Mouse (Mus musculus) embryonic facial prominence, embryonic 12.5 days (tissue): ENCODE data around the gene Gbe1. TPM values are rescaled to one million over a fixed set of nuclear protein-coding genes. Genes with fewer than 3 reads are reported as not detected.

ENCODE experiments used
- ATAC-seq: fragments of 200-750 bp; cut with Nextera tagmentation; 2 replicates; pipeline ENCODE4 v1.8.0; 2017; ENCODE audit not compliant: insufficient number of reproducible peaks, insufficient read depth, low FRiP score, low TSS enrichment
- H3K27ac ChIP-seq: fragments of 300-500 bp; sonication (generic); 2 replicates; pipeline ENCODE4 v1.5.1; 2016; ENCODE audit warnings: mild to moderate bottlenecking
- H3K27me3 ChIP-seq: fragments of 300-500 bp; sonication (generic); 2 replicates; pipeline ENCODE4 v1.6.1; 2016; ENCODE audit warnings: mild to moderate bottlenecking, moderate library complexity
- H3K36me3 ChIP-seq: fragments of 300-500 bp; sonication (generic); 2 replicates; pipeline ENCODE4 v1.6.1; 2016; ENCODE audit warnings: mild to moderate bottlenecking
- H3K4me1 ChIP-seq: fragments of 300-500 bp; sonication (generic); 2 replicates; pipeline ENCODE4 v1.6.1; 2016
- H3K4me2 ChIP-seq: fragments of 300-500 bp; sonication (generic); replicated peaks from 2 replicates; pipeline ENCODE4 v1.6.1; 2016; ENCODE audit warnings: mild to moderate bottlenecking, moderate library complexity
- H3K4me3 ChIP-seq: fragments of 300-500 bp; sonication (generic); 2 replicates; pipeline ENCODE4 v1.5.1; 2016; ENCODE audit warnings: mild to moderate bottlenecking
- H3K9ac ChIP-seq: fragments of 300-500 bp; sonication (generic); 2 replicates; pipeline ENCODE4 v1.6.1; 2016; ENCODE audit warnings: mild to moderate bottlenecking, moderate library complexity
- H3K9me3 ChIP-seq: fragments of 300-500 bp; sonication (generic); 2 replicates; pipeline ENCODE4 v1.6.1; 2016; ENCODE audit warnings: mild to moderate bottlenecking, moderate library complexity
- WGBS: fragments of 180-500 bp; shearing (Covaris S2); methylation state at CpG from one replicate; pipeline ENCODE4 v1.1.7; 2016; 5-methylcytosine and 5-hydroxymethylcytosine counted together
- polyA plus RNA-seq: library from polyadenylated mRNA; unstranded; fragments of >200 nt; fragmentation: Nextera tagmentation; extraction: Ambion mirVana; gene quantifications from 2 replicates; pipeline ENCODE4 v1.2.1, GENCODE M21; 2016

Gene Gbe1
- polyA plus RNA-seq, 1 experiment from 2014 or later, result 17.6 TPM

GRCm38 (mm10) chr16:70329471-70329870, 15.7 kb downstream of the Gbe1 start:
- Histone ChIP-seq H3K4me1 (no peaks in the 10 kb centered on the region), H3K4me3 (no peak overlapping the region), H3K9ac (no peak overlapping the region), H3K36me3 (no peaks in the 10 kb centered on the region), H3K27ac (no peak overlapping the region), H3K9me3 (no peaks in the 10 kb centered on the region), H3K27me3 (no peaks in the 10 kb centered on the region), H3K4me2 (no peak overlapping the region)
- 86% methylated on average over 6 of the region's 6 CpGs for WGBS
- ATAC-seq, result no peak

DNA sequence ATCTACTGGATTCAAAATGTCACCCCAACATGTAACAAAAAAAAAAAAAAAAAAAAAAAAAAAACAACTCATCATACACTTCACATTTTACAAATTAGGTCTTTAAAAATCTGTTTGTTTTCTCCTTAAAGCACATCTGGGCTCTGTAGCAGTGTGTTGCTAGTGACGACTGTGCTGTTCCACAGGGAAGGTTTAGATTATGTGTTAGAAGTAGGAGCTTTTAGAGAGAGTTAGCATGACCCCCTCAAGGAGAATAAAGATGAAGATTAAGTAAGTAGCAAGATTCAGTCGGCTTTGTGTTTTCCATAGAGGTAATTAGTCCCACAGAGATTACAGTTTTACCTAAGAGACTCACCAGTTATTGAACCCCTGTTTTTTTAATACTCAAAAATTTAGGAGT, 16.3 kb downstream of the Gbe1 start:
- H3K4me2 ChIP-seq, result no peak overlapping the region
- H3K27me3 ChIP-seq, result no peaks in the 10 kb centered on the region
- no peak for ATAC-seq
- 62% methylated on average over 2 of the region's 2 CpGs for WGBS
- no peak overlapping the region for H3K4me3 ChIP-seq
- no peak overlapping the region for H3K27ac ChIP-seq
- no peaks in the 10 kb centered on the region for H3K36me3 ChIP-seq
- H3K4me1 ChIP-seq, result no peaks in the 10 kb centered on the region
- H3K9me3 ChIP-seq, result no peaks in the 10 kb centered on the region
- no peak overlapping the region for H3K9ac ChIP-seq

- Histone ChIP-seq H3K4me3 (no peak overlapping the region), H3K27me3 (no peaks in the 10 kb centered on the region), H3K9me3 (no peaks in the 10 kb centered on the region), H3K9ac (no peak overlapping the region), H3K36me3 (no peaks in the 10 kb centered on the region), H3K4me2 (no peak overlapping the region), H3K4me1 (no peaks in the 10 kb centered on the region), H3K27ac (no peak overlapping the region)
- 88% methylated on average over 10 of the region's 10 CpGs for WGBS
- no peak for ATAC-seq
These were observed 17.0 kb downstream of the Gbe1 start for GRCm38 (mm10) chr16:70330626-70331275.

DNA sequence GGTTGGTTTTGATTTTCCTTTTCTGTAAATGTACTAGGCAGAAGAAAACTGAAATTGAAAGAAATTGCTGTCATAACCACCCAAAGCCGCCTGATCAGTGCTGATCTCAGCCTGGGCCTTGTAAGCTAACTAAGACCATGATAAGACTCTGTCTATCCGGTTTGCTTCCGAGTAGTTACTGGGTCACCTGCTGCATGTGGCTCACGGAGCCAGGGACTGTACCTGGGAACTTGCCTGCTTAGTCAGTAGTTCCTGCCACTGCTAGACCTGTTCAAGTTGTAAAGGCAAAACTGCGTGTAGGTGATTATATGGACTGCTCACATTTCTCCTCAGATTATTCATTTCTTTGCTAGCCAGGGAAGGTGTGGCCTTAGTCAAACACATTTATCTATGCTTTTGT, 21.1 kb downstream of the Gbe1 start:
- no peak overlapping the region for H3K9ac ChIP-seq
- no peaks in the 10 kb centered on the region for H3K27me3 ChIP-seq
- H3K4me3 ChIP-seq, result no peak overlapping the region
- H3K36me3 ChIP-seq, result no peaks in the 10 kb centered on the region
- H3K9me3 ChIP-seq, result no peaks in the 10 kb centered on the region
- no peak overlapping the region for H3K27ac ChIP-seq
- H3K4me2 ChIP-seq, result no peak overlapping the region
- no peak for ATAC-seq
- no peaks in the 10 kb centered on the region for H3K4me1 ChIP-seq
- WGBS, result 89% methylated on average over 5 of the region's 5 CpGs

- no peak overlapping the region for H3K27ac ChIP-seq
- H3K27me3 ChIP-seq, result no peaks in the 10 kb centered on the region
- no peak overlapping the region for H3K9ac ChIP-seq
- no peaks in the 10 kb centered on the region for H3K4me1 ChIP-seq
- H3K9me3 ChIP-seq, result no peaks in the 10 kb centered on the region
- no peaks in the 10 kb centered on the region for H3K36me3 ChIP-seq
- ATAC-seq, result no peak
- H3K4me3 ChIP-seq, result no peak overlapping the region
- no peak overlapping the region for H3K4me2 ChIP-seq
These were observed 21.7 kb downstream of the Gbe1 start for GRCm38 (mm10) chr16:70335472-70335871.

DNA sequence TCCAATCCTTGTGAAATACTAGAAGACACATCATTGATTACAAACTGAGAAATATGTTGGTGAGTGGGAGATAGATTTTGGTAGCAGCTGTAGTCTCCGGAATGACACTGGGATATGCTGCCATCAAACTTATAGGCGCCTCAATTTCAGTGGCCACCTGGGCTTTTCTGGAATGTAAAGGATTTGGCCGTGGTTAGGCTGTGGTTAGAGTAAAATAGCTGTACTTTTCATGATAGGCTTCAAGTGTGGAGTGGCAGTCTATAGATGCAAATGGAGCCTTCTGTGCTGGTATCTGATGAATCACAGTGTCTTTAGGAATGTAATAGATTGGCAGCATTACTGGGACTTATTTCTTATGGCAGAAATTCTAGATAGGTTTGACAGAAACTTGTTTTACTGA, 23.9 kb downstream of the Gbe1 start:
- WGBS, result 79% methylated on average over 3 of the region's 3 CpGs
- H3K4me1 ChIP-seq, result no peaks in the 10 kb centered on the region
- H3K27me3 ChIP-seq, result no peaks in the 10 kb centered on the region
- no peak overlapping the region for H3K4me2 ChIP-seq
- no peak overlapping the region for H3K27ac ChIP-seq
- no peaks in the 10 kb centered on the region for H3K9me3 ChIP-seq
- no peak for ATAC-seq
- no peak overlapping the region for H3K9ac ChIP-seq
- no peak overlapping the region for H3K4me3 ChIP-seq
- H3K36me3 ChIP-seq, result no peaks in the 10 kb centered on the region

- H3K9me3 ChIP-seq, result no peaks in the 10 kb centered on the region
- 53% methylated on average over 1 of the region's 1 CpGs for WGBS
- H3K27me3 ChIP-seq, result no peaks in the 10 kb centered on the region
- H3K36me3 ChIP-seq, result no peaks in the 10 kb centered on the region
- no peak overlapping the region for H3K27ac ChIP-seq
- no peak overlapping the region for H3K4me3 ChIP-seq
- H3K4me2 ChIP-seq, result no peak overlapping the region
- no peak for ATAC-seq
- no peak overlapping the region for H3K9ac ChIP-seq
- H3K4me1 ChIP-seq, result no peaks in the 10 kb centered on the region
These were observed 30.7 kb downstream of the Gbe1 start for GRCm38 (mm10) chr16:70344496-70344895.

GRCm38 (mm10) chr16:70345607-70346006, 31.9 kb downstream of the Gbe1 start:
- Histone ChIP-seq H3K27ac (no peak overlapping the region), H3K36me3 (no peaks in the 10 kb centered on the region), H3K4me1 (no peaks in the 10 kb centered on the region), H3K9me3 (no peaks in the 10 kb centered on the region), H3K9ac (no peak overlapping the region), H3K4me3 (no peak overlapping the region), H3K4me2 (no peak overlapping the region), H3K27me3 (no peaks in the 10 kb centered on the region)
- WGBS, result 75% methylated on average over 10 of the region's 10 CpGs
- no peak for ATAC-seq

DNA sequence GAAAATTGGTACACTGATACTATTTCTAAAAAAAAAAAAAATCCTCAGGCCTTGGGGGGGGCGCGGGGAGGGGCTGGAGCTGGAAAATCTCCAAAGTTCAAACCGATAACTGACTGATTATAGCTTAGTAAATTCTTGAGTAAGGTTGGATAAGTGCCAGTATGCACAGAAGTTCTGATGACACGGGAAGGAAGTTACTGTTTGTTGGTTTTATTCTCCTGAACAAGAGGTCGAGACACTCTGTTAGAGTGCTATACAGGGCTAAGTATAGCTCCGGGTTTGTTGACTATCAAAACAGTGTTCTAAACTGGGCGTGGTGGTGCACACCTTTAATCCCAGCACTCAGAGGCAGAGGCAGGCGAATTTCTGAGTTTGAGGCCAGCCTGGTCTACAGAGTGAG, 36.3 kb downstream of the Gbe1 start:
- no peak for ATAC-seq
- Histone ChIP-seq H3K27me3 (no peaks in the 10 kb centered on the region), H3K4me2 (no peak overlapping the region), H3K27ac (no peak overlapping the region), H3K36me3 (no peaks in the 10 kb centered on the region), H3K9me3 (no peaks in the 10 kb centered on the region), H3K9ac (no peak overlapping the region), H3K4me3 (no peak overlapping the region), H3K4me1 (peaks cover 2% of the 10 kb centered on the region; the same call in 1 of the 2 replicates)
- 79% methylated on average over 8 of the region's 8 CpGs for WGBS

GRCm38 (mm10) chr16:70351641-70352280, 38.0 kb downstream of the Gbe1 start:
- no peaks in the 10 kb centered on the region for H3K9me3 ChIP-seq
- H3K4me1 ChIP-seq, result peaks cover 2% of the 10 kb centered on the region; the same call in 1 of the 2 replicates
- H3K27ac ChIP-seq, result no peak overlapping the region
- H3K36me3 ChIP-seq, result no peaks in the 10 kb centered on the region
- peak overlapping the region; percentile 9 for H3K4me2 ChIP-seq
- no peak overlapping the region for H3K9ac ChIP-seq
- 25% methylated on average over 11 of the region's 11 CpGs for WGBS
- H3K4me3 ChIP-seq, result no peak overlapping the region
- no peaks in the 10 kb centered on the region for H3K27me3 ChIP-seq
- no peak for ATAC-seq

DNA sequence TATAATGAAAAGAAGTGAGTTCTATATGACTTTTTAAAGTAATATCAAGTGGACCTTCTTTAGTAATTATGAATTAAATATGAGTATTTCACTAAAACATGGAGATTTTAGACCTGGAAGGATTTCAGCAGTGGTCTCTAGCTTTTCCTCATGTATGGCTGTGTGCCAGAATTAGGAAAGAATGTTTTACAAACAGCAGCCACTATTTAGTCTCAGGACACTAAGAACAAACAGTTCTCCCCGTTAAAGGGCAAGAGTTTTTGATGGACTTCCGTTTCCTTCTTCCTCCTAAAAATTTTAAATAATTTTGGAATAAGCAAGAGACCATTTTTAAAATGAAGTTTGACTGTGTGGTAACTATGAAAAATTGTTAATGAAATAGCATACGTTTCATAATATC, 38.8 kb downstream of the Gbe1 start:
- Histone ChIP-seq H3K36me3 (no peaks in the 10 kb centered on the region), H3K4me2 (no peak overlapping the region), H3K4me1 (peaks cover 2% of the 10 kb centered on the region; the same call in 1 of the 2 replicates), H3K9ac (no peak overlapping the region), H3K9me3 (no peaks in the 10 kb centered on the region), H3K27ac (no peak overlapping the region), H3K4me3 (no peak overlapping the region), H3K27me3 (no peaks in the 10 kb centered on the region)
- 52% methylated on average over 3 of the region's 3 CpGs for WGBS
- no peak for ATAC-seq

DNA sequence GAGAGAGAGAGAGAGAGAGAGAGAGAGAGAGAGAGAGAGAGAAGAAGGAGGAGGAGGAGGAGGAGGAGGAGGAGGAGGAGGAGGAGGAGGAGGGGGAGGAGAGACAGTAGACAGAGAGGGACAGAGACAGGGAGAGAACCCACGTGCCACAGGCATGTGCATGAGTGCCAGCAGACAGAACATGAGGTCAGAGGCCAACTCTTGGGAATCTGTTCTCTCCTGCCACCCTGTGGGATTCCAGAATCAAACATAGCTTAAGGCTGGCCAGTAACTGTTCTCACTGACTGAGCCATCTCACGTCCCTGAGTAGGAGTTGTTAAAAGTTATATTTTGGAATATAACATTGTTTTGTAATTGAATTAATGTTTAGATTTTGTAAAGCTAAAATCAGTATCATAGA, 39.3 kb downstream of the Gbe1 start:
- ATAC-seq, result no peak
- Histone ChIP-seq H3K9ac (no peak overlapping the region), H3K4me1 (peaks cover 2% of the 10 kb centered on the region; the same call in 1 of the 2 replicates), H3K36me3 (no peaks in the 10 kb centered on the region), H3K27ac (no peak overlapping the region), H3K4me3 (no peak overlapping the region), H3K27me3 (no peaks in the 10 kb centered on the region), H3K4me2 (no peak overlapping the region), H3K9me3 (no peaks in the 10 kb centered on the region)
- WGBS, result 22% methylated on average over 2 of the region's 2 CpGs
